Mouse (Mus musculus): ENCODE measurements around the gene Fads1. TPM values are rescaled to one million over a fixed set of nuclear protein-coding genes. Genes with fewer than 3 reads are reported as not detected.

The Fads1 gene
- polyA plus RNA-seq, 1 experiment from 2014 or later: 114 TPM

GRCm38 (mm10) chr19:10191326-10191725 lies 8.6 kb downstream of the Fads1 start:
- H3K27ac ChIP-seq (ENCODE audit: low read length): no peak overlapping the region
- H3K9ac ChIP-seq (replicated peaks; ENCODE audit: low read depth, low read length): no peak overlapping the region
- WGBS: 61% methylated on average over 7 of the region's 7 CpGs
- no peak for ATAC-seq (ENCODE audit: insufficient number of reproducible peaks, insufficient read depth, low FRiP score, low read depth)
- H3K4me1 ChIP-seq (ENCODE audit: control insufficient read depth, insufficient read depth, low read length): 0 out of 2 replicates have a peak, but pooled peaks cover 4% of the 10 kb centered on the region
- H3K36me3 ChIP-seq (ENCODE audit: control insufficient read depth, insufficient read depth, low read length): peaks cover 81% of the 10 kb centered on the region
- no peak overlapping the region for H3K4me3 ChIP-seq (ENCODE audit: low read depth, low read length)
- H3K27me3 ChIP-seq (ENCODE audit: control insufficient read depth, insufficient read depth, low read length): no peaks in the 10 kb centered on the region
- no peak overlapping the region for H3K4me2 ChIP-seq (replicated peaks; ENCODE audit: low read depth, low read length)
- H3K9me3 ChIP-seq (ENCODE audit: control insufficient read depth, low read depth, low read length): no peaks in the 10 kb centered on the region

- 88% methylated on average over 11 of the region's 11 CpGs for WGBS
- 0 out of 2 replicates have a peak, but pooled peaks cover 4% of the 10 kb centered on the region for H3K4me1 ChIP-seq (ENCODE audit: control insufficient read depth, insufficient read depth, low read length)
- H3K4me3 ChIP-seq (ENCODE audit: low read depth, low read length): no peak overlapping the region
- H3K9ac ChIP-seq (replicated peaks; ENCODE audit: low read depth, low read length): no peak overlapping the region
- H3K36me3 ChIP-seq (ENCODE audit: control insufficient read depth, insufficient read depth, low read length): peaks cover 64% of the 10 kb centered on the region
- H3K27ac ChIP-seq (ENCODE audit: low read length): no peak overlapping the region
- no peak for ATAC-seq (ENCODE audit: insufficient number of reproducible peaks, insufficient read depth, low FRiP score, low read depth)
- H3K4me2 ChIP-seq (replicated peaks; ENCODE audit: low read depth, low read length): no peak overlapping the region
- H3K27me3 ChIP-seq (ENCODE audit: control insufficient read depth, insufficient read depth, low read length): no peaks in the 10 kb centered on the region
- no peaks in the 10 kb centered on the region for H3K9me3 ChIP-seq (ENCODE audit: control insufficient read depth, low read depth, low read length)
Observed at GRCm38 (mm10) chr19:10194337-10194736, 11.6 kb downstream of the Fads1 start.

GRCm38 (mm10) chr19:10195252-10195651 lies 12.6 kb downstream of the Fads1 start:
- peaks cover 64% of the 10 kb centered on the region for H3K36me3 ChIP-seq (ENCODE audit: control insufficient read depth, insufficient read depth, low read length)
- H3K4me3 ChIP-seq (ENCODE audit: low read depth, low read length): no peak overlapping the region
- H3K9me3 ChIP-seq (ENCODE audit: control insufficient read depth, low read depth, low read length): no peaks in the 10 kb centered on the region
- WGBS: 78% methylated on average over 5 of the region's 5 CpGs
- H3K4me1 ChIP-seq (ENCODE audit: control insufficient read depth, insufficient read depth, low read length): 0 out of 2 replicates have a peak, but pooled peaks cover 4% of the 10 kb centered on the region
- no peak overlapping the region for H3K4me2 ChIP-seq (replicated peaks; ENCODE audit: low read depth, low read length)
- no peak for ATAC-seq (ENCODE audit: insufficient number of reproducible peaks, insufficient read depth, low FRiP score, low read depth)
- H3K27ac ChIP-seq (ENCODE audit: low read length): no peak overlapping the region
- H3K9ac ChIP-seq (replicated peaks; ENCODE audit: low read depth, low read length): no peak overlapping the region
- H3K27me3 ChIP-seq (ENCODE audit: control insufficient read depth, insufficient read depth, low read length): no peaks in the 10 kb centered on the region

- no peak overlapping the region for H3K27ac ChIP-seq (ENCODE audit: low read length)
- H3K4me1 ChIP-seq (ENCODE audit: control insufficient read depth, insufficient read depth, low read length): no peaks in the 10 kb centered on the region
- no peak overlapping the region for H3K9ac ChIP-seq (replicated peaks; ENCODE audit: low read depth, low read length)
- no peak for ATAC-seq (ENCODE audit: insufficient number of reproducible peaks, insufficient read depth, low FRiP score, low read depth)
- no peak overlapping the region for H3K4me3 ChIP-seq (ENCODE audit: low read depth, low read length)
- no peaks in the 10 kb centered on the region for H3K9me3 ChIP-seq (ENCODE audit: control insufficient read depth, low read depth, low read length)
- H3K4me2 ChIP-seq (replicated peaks; ENCODE audit: low read depth, low read length): no peak overlapping the region
- WGBS: 83% methylated on average over 4 of the region's 4 CpGs
- H3K36me3 ChIP-seq (ENCODE audit: control insufficient read depth, insufficient read depth, low read length): peaks cover 65% of the 10 kb centered on the region
- no peaks in the 10 kb centered on the region for H3K27me3 ChIP-seq (ENCODE audit: control insufficient read depth, insufficient read depth, low read length)
Observed at GRCm38 (mm10) chr19:10197130-10197529, 14.4 kb downstream of the Fads1 start.

GRCm38 (mm10) chr19:10198286-10198685 lies 15.6 kb downstream of the Fads1 start:
- Histone ChIP-seq H3K4me2 (replicated peaks; ENCODE audit: low read depth, low read length) (no peak overlapping the region), H3K9ac (replicated peaks; ENCODE audit: low read depth, low read length) (no peak overlapping the region), H3K9me3 (ENCODE audit: control insufficient read depth, low read depth, low read length) (no peaks in the 10 kb centered on the region), H3K4me1 (ENCODE audit: control insufficient read depth, insufficient read depth, low read length) (peaks cover 7% of the 10 kb centered on the region; the same call in 1 of the 2 replicates), H3K4me3 (ENCODE audit: low read depth, low read length) (no peak overlapping the region), H3K36me3 (ENCODE audit: control insufficient read depth, insufficient read depth, low read length) (peaks cover 54% of the 10 kb centered on the region), H3K27me3 (ENCODE audit: control insufficient read depth, insufficient read depth, low read length) (no peaks in the 10 kb centered on the region), H3K27ac (ENCODE audit: low read length) (no peak overlapping the region)
- ATAC-seq (ENCODE audit: insufficient number of reproducible peaks, insufficient read depth, low FRiP score, low read depth): no peak
- WGBS: 85% methylated on average over 2 of the region's 2 CpGs

- ATAC-seq (ENCODE audit: insufficient number of reproducible peaks, insufficient read depth, low FRiP score, low read depth): 0 out of 2 replicates have a peak, but pooled peaks have one; percentile 29
Observed at GRCm38 (mm10) chr19:10198723-10199122, 16.0 kb downstream of the Fads1 start.

GRCm38 (mm10) chr19:10203146-10203847 lies 20.6 kb downstream of the Fads1 start:
- Histone ChIP-seq H3K4me3 (ENCODE audit: low read depth, low read length) (peak overlapping the region; percentile 97), H3K4me1 (ENCODE audit: control insufficient read depth, insufficient read depth, low read length) (peaks cover 10% of the 10 kb centered on the region; the same call in 1 of the 2 replicates), H3K27ac (ENCODE audit: low read length) (peak overlapping the region; percentile 85; the same call in 1 of the 2 replicates), H3K4me2 (replicated peaks; ENCODE audit: low read depth, low read length) (peak overlapping the region; percentile 59), H3K36me3 (ENCODE audit: control insufficient read depth, insufficient read depth, low read length) (peaks cover 36% of the 10 kb centered on the region), H3K27me3 (ENCODE audit: control insufficient read depth, insufficient read depth, low read length) (no peaks in the 10 kb centered on the region), H3K9ac (replicated peaks; ENCODE audit: low read depth, low read length) (peak overlapping the region; percentile 88), H3K9me3 (ENCODE audit: control insufficient read depth, low read depth, low read length) (no peaks in the 10 kb centered on the region)
- ATAC-seq (ENCODE audit: insufficient number of reproducible peaks, insufficient read depth, low FRiP score, low read depth): peak; percentile 35
- WGBS: 1% methylated on average over 23 of the region's 23 CpGs

More at GRCm38 (mm10) chr19:10198723-10199122, 16.0 kb downstream of the Fads1 start:
- no peak overlapping the region for H3K4me3 ChIP-seq (ENCODE audit: low read depth, low read length)
- no peaks in the 10 kb centered on the region for H3K27me3 ChIP-seq (ENCODE audit: control insufficient read depth, insufficient read depth, low read length)
- 26% methylated on average over 3 of the region's 3 CpGs for WGBS
- peaks cover 49% of the 10 kb centered on the region for H3K36me3 ChIP-seq (ENCODE audit: control insufficient read depth, insufficient read depth, low read length)
- no peaks in the 10 kb centered on the region for H3K9me3 ChIP-seq (ENCODE audit: control insufficient read depth, low read depth, low read length)
- peaks cover 7% of the 10 kb centered on the region; the same call in 1 of the 2 replicates for H3K4me1 ChIP-seq (ENCODE audit: control insufficient read depth, insufficient read depth, low read length)
- H3K27ac ChIP-seq (ENCODE audit: low read length): no peak overlapping the region
- H3K9ac ChIP-seq (replicated peaks; ENCODE audit: low read depth, low read length): no peak overlapping the region
- H3K4me2 ChIP-seq (replicated peaks; ENCODE audit: low read depth, low read length): no peak overlapping the region

GRCm38 (mm10) chr19:10203848-10204615 lies 21.3 kb downstream of the Fads1 start, which contains the start of the genes Tmem258 and Fen1:
TSS of gene Tmem258 (plus strand) at chr19:10204014.
TSS of gene Fen1 (minus strand) at chr19:10204169.
- no peaks in the 10 kb centered on the region for H3K27me3 ChIP-seq (ENCODE audit: control insufficient read depth, insufficient read depth, low read length)
- peaks cover 38% of the 10 kb centered on the region for H3K36me3 ChIP-seq (ENCODE audit: control insufficient read depth, insufficient read depth, low read length)
- peak within 1 kb of the TSS; percentile 85; the same call in 1 of the 2 replicates for H3K27ac ChIP-seq (ENCODE audit: low read length)
- under 1% methylated on average over 40 of the region's 40 CpGs for WGBS
- ATAC-seq (ENCODE audit: insufficient number of reproducible peaks, insufficient read depth, low FRiP score, low read depth): peak; percentile 89
- H3K4me3 ChIP-seq (ENCODE audit: low read depth, low read length): peak within 1 kb of the TSS; percentile 97
- H3K4me2 ChIP-seq (replicated peaks; ENCODE audit: low read depth, low read length): peak within 1 kb of the TSS; percentile 59
- H3K9ac ChIP-seq (replicated peaks; ENCODE audit: low read depth, low read length): peak within 1 kb of the TSS; percentile 88
- H3K9me3 ChIP-seq (ENCODE audit: control insufficient read depth, low read depth, low read length): no peaks in the 10 kb centered on the region
- peaks cover 10% of the 10 kb centered on the region; the same call in 1 of the 2 replicates for H3K4me1 ChIP-seq (ENCODE audit: control insufficient read depth, insufficient read depth, low read length)

Measured in stomach, embryonic 14.5 days (tissue).